Mouse (Mus musculus) spleen, adult 2 months (tissue): Measurements from ENCODE around the gene Tcp11l2.

ENCODE experiments used
- CTCF ChIP-seq: fragments of 200-500 bp; IDR thresholded peaks from 2 replicates; pipeline ENCODE4 v1.5.1; 2011; ENCODE audit warnings: mild to moderate bottlenecking, inconsistent platforms; ENCODE audit not compliant: insufficient read depth, insufficient read length, insufficient replicate concordance; ENCODE audit errors: extremely low read depth
- POLR2A ChIP-seq: fragments of 200-500 bp; IDR thresholded peaks from 2 replicates; pipeline ENCODE4 v1.6.1; 2011; ENCODE audit warnings: low read depth, low read length, inconsistent platforms

DNA sequence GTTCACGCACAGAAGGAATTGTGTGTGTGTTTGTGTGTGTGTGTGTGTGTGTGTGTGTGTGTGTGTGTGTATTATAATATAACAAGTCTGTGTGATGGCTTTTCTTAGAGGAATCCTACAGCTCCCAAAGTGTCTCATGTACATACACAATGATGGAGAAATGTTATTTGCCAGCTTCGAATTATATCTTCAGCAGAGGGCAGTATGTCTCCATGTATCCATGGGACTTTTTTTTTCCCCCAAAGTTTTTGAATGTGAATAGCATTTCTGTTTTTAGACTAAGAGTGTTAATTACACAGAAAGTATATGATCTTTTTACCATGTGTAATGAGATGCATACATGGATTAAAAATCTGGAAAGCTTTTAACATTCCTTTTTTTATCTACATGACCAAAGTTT lies 65.2 kb downstream of the Tcp11l2 start:
- TF ChIP-seq CTCF (no peak), POLR2A (no peak)
